Mouse (Mus musculus) activated CD4-positive, CD25-positive, alpha-beta regulatory T cell, adult 9 weeks (primary cell): Measurements from ENCODE around the gene Aqp9. TPM values are rescaled to one million over a fixed set of nuclear protein-coding genes. Genes with fewer than 3 reads are reported as not detected.

ENCODE experiments used
- polyA plus RNA-seq: library from polyadenylated mRNA; unstranded; fragments of 100-300 nt; shearing (Covaris generic); gene quantifications from one replicate; pipeline ENCODE4 v1.2.1, GENCODE M21; 2017

Aqp9 gene
- 0.51 TPM for polyA plus RNA-seq

GRCm38 (mm10) chr9:71168511-71168910 lies at the start of gene Aqp9:
Gene Aqp9, minus strand, starts transcription at chr9:71168682.

GRCm38 (mm10) chr9:71215248-71216035 lies 47.0 kb upstream of the Aqp9 start, which contains the start of gene Aldh1a2:
Gene Aldh1a2, plus strand, starts transcription at chr9:71215789.

Other genes with a start within 250 kb of the Aqp9 start
- gene Lipc, start 216.5 kb downstream of the Aqp9 start, polyA plus RNA-seq: not detected
- 0.48 TPM for gene Aldh1a2, start 47.1 kb upstream of the Aqp9 start, polyA plus RNA-seq